Mouse (Mus musculus): ENCODE results near the gene Fam241a.

GRCm38 (mm10) chr3:127868880-127869279 is 27.2 kb downstream of the Fam241a start:
- TF ChIP-seq EP300 (optimal IDR thresholded peaks at IDR 0.05) = no peak
- TF ChIP-seq CTCF (IDR thresholded peaks at IDR 0.05; ENCODE audit: low read depth) = no peak
